Mouse (Mus musculus) testis, adult 2 months (tissue): Measurements from ENCODE around the gene Gab2.

Experiments
- CTCF ChIP-seq: fragments of 200-500 bp; IDR thresholded peaks from 2 replicates; pipeline ENCODE4 v1.5.1; 2012; ENCODE audit warnings: low read depth, mild to moderate bottlenecking, inconsistent platforms, low read length, moderate library complexity; ENCODE audit not compliant: control insufficient read depth, insufficient read depth, insufficient replicate concordance
- POLR2A ChIP-seq: fragments of 200-500 bp; IDR thresholded peaks from 2 replicates; pipeline ENCODE4 v1.6.1; 2012; ENCODE audit warnings: low read depth, mild to moderate bottlenecking, inconsistent platforms, low read length, moderate library complexity; ENCODE audit not compliant: control insufficient read depth

- TF ChIP-seq CTCF (no peak), POLR2A (no peak)
Observed at GRCm38 (mm10) chr7:97301321-97301720, 219.9 kb downstream of the Gab2 start.
